ENCODE assay signal across 26 mouse cellular contexts in the genomic region with DNA sequence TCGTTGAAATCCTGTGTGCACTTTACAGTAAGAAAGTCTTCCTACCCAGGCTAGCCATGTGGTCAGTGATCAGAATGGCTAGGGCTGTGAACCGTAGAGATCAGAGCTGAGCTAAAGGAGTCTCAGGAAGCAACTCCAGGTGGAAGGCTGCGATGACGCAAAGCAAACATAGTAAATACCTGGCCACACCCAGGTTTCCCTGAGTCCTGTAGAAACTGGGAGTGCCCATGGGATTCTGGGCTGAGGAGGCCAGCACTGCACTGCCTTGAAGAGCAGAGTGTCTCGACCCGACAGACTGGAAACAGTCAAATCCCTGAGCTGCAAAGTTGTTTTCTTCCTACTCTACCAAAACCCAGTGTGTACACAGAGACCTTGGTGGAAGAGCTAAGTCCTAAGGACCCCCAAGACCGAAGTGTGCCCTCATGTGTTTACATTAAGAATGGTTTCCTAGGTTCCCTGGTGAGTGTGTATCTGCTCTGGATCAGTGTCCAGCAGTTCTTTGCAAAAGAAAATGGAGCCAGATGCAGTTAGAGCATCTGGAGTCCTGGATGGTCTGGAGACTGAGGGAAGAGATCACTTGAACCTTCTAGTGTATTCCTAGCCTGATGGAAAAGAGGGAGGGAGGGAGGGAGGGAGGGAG. TPM values are rescaled to one million over a fixed set of nuclear protein-coding genes. Genes with fewer than 3 reads are reported as not detected.
DNase-seq lines count a peak whose midpoint lies in the region; ATAC-seq lines count a peak whose summit lies in the region.
"Had no signal": no experiment of that assay in that cellular context is flagged by ENCODE, and none has a peak within 500 bp of the region (broad histone marks: within the 10 kb centered on the region; RNA-seq: fewer than 3 reads in every experiment).

No protein-coding gene starts in this region.

- H3K4me3 ChIP-seq in intestine, embryonic 15.5 days (replicated peaks), result no peak overlapping the region
- no peak overlapping the region for H3K4me3 ChIP-seq in heart, embryonic 10.5 days
- H3K4me3 ChIP-seq: embryonic facial prominence, embryonic 12.5 days; erythroblast, embryonic 14.5 days; hindbrain, embryonic 15.5 days; liver, embryonic 12.5 days had no signal

- no peaks in the 10 kb centered on the region for H3K36me3 ChIP-seq in intestine, embryonic 15.5 days
- H3K36me3 ChIP-seq in heart, embryonic 10.5 days, result no peaks in the 10 kb centered on the region
- H3K36me3 ChIP-seq: embryonic facial prominence, embryonic 12.5 days; G1E; hindbrain, embryonic 15.5 days; liver, embryonic 12.5 days had no signal

- H3K4me1 ChIP-seq in intestine, embryonic 15.5 days (replicated peaks), result no peaks in the 10 kb centered on the region; the same call in 1 of the 2 replicates
- H3K4me1 ChIP-seq in heart, embryonic 10.5 days, result no peaks in the 10 kb centered on the region
- H3K4me1 ChIP-seq: hindbrain, embryonic 15.5 days; liver, embryonic 12.5 days had no signal

- H3K9me3 ChIP-seq in intestine, embryonic 15.5 days, result no peaks in the 10 kb centered on the region
- no peaks in the 10 kb centered on the region for H3K9me3 ChIP-seq in heart, embryonic 10.5 days
- H3K9me3 ChIP-seq: embryonic facial prominence, embryonic 12.5 days; G1E; hindbrain, embryonic 15.5 days; liver, embryonic 12.5 days had no signal

- WGBS in intestine, embryonic 15.5 days, result 52% methylated on average over 7 of the region's 7 CpGs
- 75% methylated on average over 7 of the region's 7 CpGs for WGBS in heart, embryonic 10.5 days

- H3K9ac ChIP-seq in intestine, embryonic 15.5 days, result no peak overlapping the region
- H3K9ac ChIP-seq: embryonic facial prominence, embryonic 12.5 days; hindbrain, embryonic 15.5 days; liver, embryonic 12.5 days; lung, embryonic 14.5 days had no signal

- H3K27me3 ChIP-seq in intestine, embryonic 15.5 days (replicated peaks), result no peaks in the 10 kb centered on the region
- H3K27me3 ChIP-seq in heart, embryonic 10.5 days (ENCODE audit: insufficient read depth, poor library complexity, severe bottlenecking), result no peaks in the 10 kb centered on the region
- H3K27me3 ChIP-seq: embryonic facial prominence, embryonic 12.5 days; hindbrain, embryonic 15.5 days; liver, embryonic 12.5 days had no signal

- H3K4me2 ChIP-seq in intestine, embryonic 15.5 days (replicated peaks), result no peak overlapping the region
- H3K4me2 ChIP-seq: embryonic facial prominence, embryonic 12.5 days; hindbrain, embryonic 15.5 days; liver, embryonic 12.5 days; lung, embryonic 14.5 days had no signal

- no peak overlapping the region for H3K27ac ChIP-seq in intestine, embryonic 15.5 days
- no peak overlapping the region for H3K27ac ChIP-seq in heart, embryonic 10.5 days
- H3K27ac ChIP-seq: embryonic facial prominence, embryonic 12.5 days; hindbrain, embryonic 15.5 days; kidney, postnatal 0 days; liver, embryonic 12.5 days had no signal

- ATAC-seq in intestine, embryonic 15.5 days, result peak; percentile 96
- no peak for ATAC-seq in CD4-positive, CD25-positive, alpha-beta regulatory T cell, adult 4 months
- ATAC-seq: forebrain, embryonic 14.5 days; liver, embryonic 12.5 days had no signal

- DNase-seq in urinary bladder, postnatal 14 days (ENCODE audit: low spot score), result peak; percentile 47
- DNase-seq in urinary bladder, postnatal 10 days (ENCODE audit: low spot score), result no peak
- DNase-seq in lung, postnatal 4 days, result peak; percentile 10 to 45
- DNase-seq in cerebellum, adult 9-11 months, result no peak
- DNase-seq in heart, embryonic 10.5 days (ENCODE audit: low spot score), result no peak
- DNase-seq: cerebellum, adult 18-20 months; gastrocnemius, postnatal 10 days; heart, adult 11 months; heart, postnatal 4 days; kidney, adult 18-20 months; layer of hippocampus, postnatal 36 days; lung, embryonic 14.5 days; right cerebral cortex, postnatal 4 days; thymus, adult 2 months had no signal

RNA-seq across cellular contexts. Expression of a gene that starts 41.8 kb away (rescaled TPM):
- polyA plus RNA-seq in intestine, embryonic 15.5 days (2015; fragmentation: Nextera tagmentation; extraction: Ambion mirVana), result not detected in 2 replicates
- not detected for polyA plus RNA-seq in CD4-positive, CD25-positive, alpha-beta regulatory T cell, adult 4 months (2017; shearing (Covaris generic))
- 0.07 TPM in 1 of 2 replicates, not detected in the other for polyA plus RNA-seq in heart, embryonic 10.5 days (2016; fragmentation: Nextera tagmentation; extraction: Ambion mirVana)
- polyA plus RNA-seq: embryonic facial prominence, embryonic 12.5 days; G1E; heart, embryonic 14.5 days; hindbrain, embryonic 15.5 days; kidney, postnatal 0 days; limb, embryonic 11.5 days; liver, embryonic 12.5 days; lung, embryonic 14.5 days; neural tube, embryonic 11.5 days; thymus, adult 2 months had no signal

Comparison
In these comparisons a context has a peak if more than half of its experiments do, and no peak if none do; other contexts are left out.
1. DNase-seq: peak in urinary bladder, postnatal 14 days (single experiment) and lung, postnatal 4 days (2 of 2); none in urinary bladder, postnatal 10 days (single experiment), cerebellum, adult 9-11 months (single experiment) and heart, embryonic 10.5 days (single experiment).